Mouse (Mus musculus) 3T3-L1 (cell line): ENCODE data around the gene Hist1h2ba.

Source experiments
- DNase-seq: peaks from one replicate; pipeline ENCODE4 v3.0.0-alpha.2; 2015; ENCODE audit warnings: low read depth, low spot score

Hist1h2ba gene

GRCm38 (mm10) chr13:23906906-23907305 lies 27.1 kb downstream of the Hist1h2ba start:
- no peak for DNase-seq

DNA sequence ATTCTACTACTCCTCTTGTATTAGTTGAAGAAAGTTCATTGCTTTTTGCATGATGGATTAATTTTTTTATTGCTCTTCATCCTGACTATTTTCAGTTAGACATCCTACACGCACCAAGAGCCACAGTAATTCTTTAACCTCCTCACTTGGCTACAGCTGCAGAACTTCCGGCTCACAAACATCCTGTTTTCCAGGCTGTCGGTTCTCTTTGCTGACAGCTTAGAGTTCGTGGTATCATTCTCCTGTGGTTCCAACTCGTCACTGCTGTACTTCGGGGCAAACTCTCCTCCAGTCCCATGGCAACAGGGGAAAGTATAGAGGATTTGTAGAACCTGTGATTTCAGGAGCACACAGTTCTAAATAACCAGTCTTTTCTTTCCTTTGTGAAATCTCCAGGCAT lies 35.7 kb downstream of the Hist1h2ba start:
- DNase-seq, result no peak

- no peak for DNase-seq
These were observed 40.7 kb downstream of the Hist1h2ba start for GRCm38 (mm10) chr13:23893269-23893593.

- DNase-seq, result no peak
These were observed 41.2 kb downstream of the Hist1h2ba start for GRCm38 (mm10) chr13:23892592-23893268.

- no peak for DNase-seq
These were observed 44.8 kb downstream of the Hist1h2ba start for GRCm38 (mm10) chr13:23889011-23889605.

- DNase-seq, result no peak
These were observed 46.8 kb downstream of the Hist1h2ba start for GRCm38 (mm10) chr13:23887026-23887725.

DNA sequence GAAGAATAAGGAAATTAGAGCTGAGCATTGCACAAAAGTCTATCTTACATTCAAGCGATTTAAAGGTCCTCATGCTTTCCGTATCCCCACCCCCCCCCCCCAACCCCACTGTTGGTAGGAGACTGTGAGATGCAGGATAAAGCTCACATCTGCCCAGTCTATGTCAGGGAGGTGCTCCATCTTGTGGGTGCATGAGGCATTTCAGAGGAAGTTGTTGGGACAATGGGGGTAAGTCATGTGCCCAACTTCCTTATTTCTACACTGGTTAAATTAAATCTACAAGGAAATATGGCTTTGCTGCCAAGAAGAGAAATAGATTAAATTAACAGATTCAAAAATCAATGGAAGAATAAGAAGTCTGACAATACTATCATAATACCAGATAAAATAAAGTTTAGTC lies 48.4 kb downstream of the Hist1h2ba start:
- DNase-seq, result peak; percentile 27
